Mouse (Mus musculus) embryonic fibroblast, embryonic 13.5 days (primary cell): ENCODE measurements around the gene Smg9. TPM values are rescaled to one million over a fixed set of nuclear protein-coding genes. Genes with fewer than 3 reads are reported as not detected.

Experiments
- H3K27ac ChIP-seq: 2 replicates; pipeline ENCODE4 v1.5.1; 2012; ENCODE audit warnings: low read length, control low read depth, inconsistent platforms; ENCODE audit not compliant: insufficient read depth
- H3K4me1 ChIP-seq: 2 replicates; pipeline ENCODE4 v1.6.1; 2011; ENCODE audit warnings: low read length; ENCODE audit not compliant: control insufficient read depth, insufficient read depth
- H3K4me3 ChIP-seq: 2 replicates; pipeline ENCODE4 v1.5.1; 2011; ENCODE audit warnings: mild to moderate bottlenecking, control low read depth, low read length; ENCODE audit not compliant: insufficient read depth
- CTCF ChIP-seq: IDR thresholded peaks from 2 replicates; pipeline ENCODE4 v1.5.1; 2011; ENCODE audit warnings: mild to moderate bottlenecking, control low read depth, low read length, moderate library complexity, borderline replicate concordance; ENCODE audit not compliant: insufficient read depth
- POLR2A ChIP-seq: IDR thresholded peaks from 2 replicates; pipeline ENCODE4 v1.6.1; 2011; ENCODE audit warnings: low read depth, mild to moderate bottlenecking, control low read depth, low read length, moderate library complexity
- polyA plus RNA-seq: library from polyadenylated mRNA; stranded (reverse); fragments of >200 nt; gene quantifications from 2 replicates; pipeline ENCODE4 v1.2.4, GENCODE M21; 2011; ENCODE audit warnings: low read depth; ENCODE audit not compliant: missing spikeins, insufficient read length

The Smg9 gene
- polyA plus RNA-seq, 1 experiment, result 18.1 TPM

- Histone ChIP-seq H3K4me3 (no peak overlapping the region), H3K4me1 (0 out of 2 replicates have a peak, but pooled peaks cover 1% of the 10 kb centered on the region), H3K27ac (no peak overlapping the region)
- no peak for TF ChIP-seq POLR2A
- no peak for TF ChIP-seq CTCF
Measured at GRCm38 (mm10) chr7:24405649-24406048, 6.2 kb downstream of the Smg9 start.

DNA sequence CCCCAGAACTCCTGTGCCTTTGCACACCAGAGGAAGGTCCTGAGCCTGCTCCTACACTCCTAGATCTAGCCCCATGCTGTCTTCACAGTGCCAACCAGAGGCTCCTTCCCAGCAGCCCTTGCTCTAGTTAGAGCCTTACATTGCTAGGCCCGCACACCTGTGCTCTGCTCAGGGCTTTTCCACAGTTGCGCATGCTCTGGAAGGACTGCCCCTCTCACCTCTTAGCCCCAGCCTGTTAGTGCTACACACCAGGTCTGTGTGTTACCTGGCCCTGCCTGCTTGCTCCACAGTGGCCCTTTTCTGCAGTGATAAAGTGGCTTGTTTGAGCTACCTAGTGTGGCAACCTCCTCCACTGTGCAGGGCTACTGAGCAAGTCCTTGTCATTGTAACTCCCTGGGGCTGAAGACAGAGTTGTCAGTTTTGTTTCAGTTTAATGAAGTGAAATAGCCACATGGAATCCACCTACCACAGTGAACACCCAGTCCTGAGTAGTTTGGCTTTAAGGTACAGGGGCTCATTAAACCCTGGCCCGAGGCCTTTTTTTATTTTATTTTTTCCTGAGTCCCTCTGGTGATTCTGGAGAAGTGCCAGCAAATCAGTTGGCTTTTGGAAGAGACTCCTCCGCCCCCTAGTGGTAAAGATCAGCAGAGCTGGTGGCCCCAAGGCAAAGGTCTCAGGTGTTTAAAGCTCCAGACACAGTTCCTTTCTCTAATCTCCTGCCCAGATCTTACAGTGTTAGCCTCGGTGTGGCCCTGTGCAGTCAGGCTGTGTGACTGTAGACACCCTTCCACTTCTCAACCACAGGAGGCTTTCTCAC, 7.3 kb downstream of the Smg9 start:
- H3K27ac ChIP-seq, result no peak overlapping the region
- no peaks in the 10 kb centered on the region for H3K4me1 ChIP-seq
- no peak overlapping the region for H3K4me3 ChIP-seq
- TF ChIP-seq CTCF (no peak), POLR2A (no peak)

- TF ChIP-seq POLR2A (no peak), CTCF (no peak)
- H3K4me1 ChIP-seq, result no peaks in the 10 kb centered on the region
- no peak overlapping the region for H3K27ac ChIP-seq
- H3K4me3 ChIP-seq, result no peak overlapping the region
Measured at GRCm38 (mm10) chr7:24408186-24408585, 8.8 kb downstream of the Smg9 start.

DNA sequence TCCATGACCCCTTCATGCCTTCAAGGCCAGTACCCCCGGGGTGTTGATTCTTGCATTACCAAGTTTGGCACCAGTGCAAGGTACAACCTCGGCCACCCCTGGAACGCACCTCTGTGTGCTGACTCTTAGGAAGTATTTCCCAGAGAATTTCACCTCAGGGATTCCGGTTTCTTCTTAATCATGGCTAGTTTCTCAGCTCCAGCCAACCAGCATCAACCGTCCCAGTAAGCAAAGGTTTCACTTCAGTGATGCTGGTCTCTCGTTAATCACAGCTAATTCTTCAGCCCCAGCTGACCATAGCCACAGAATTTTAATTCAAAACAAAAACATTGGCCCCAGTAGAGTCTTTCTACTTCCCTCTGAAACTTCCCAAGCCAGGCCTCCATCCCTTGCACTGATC, 10.7 kb downstream of the Smg9 start:
- Histone ChIP-seq H3K4me3 (no peak overlapping the region), H3K27ac (no peak overlapping the region), H3K4me1 (no peaks in the 10 kb centered on the region)
- no peak for TF ChIP-seq POLR2A
- no peak for TF ChIP-seq CTCF

DNA sequence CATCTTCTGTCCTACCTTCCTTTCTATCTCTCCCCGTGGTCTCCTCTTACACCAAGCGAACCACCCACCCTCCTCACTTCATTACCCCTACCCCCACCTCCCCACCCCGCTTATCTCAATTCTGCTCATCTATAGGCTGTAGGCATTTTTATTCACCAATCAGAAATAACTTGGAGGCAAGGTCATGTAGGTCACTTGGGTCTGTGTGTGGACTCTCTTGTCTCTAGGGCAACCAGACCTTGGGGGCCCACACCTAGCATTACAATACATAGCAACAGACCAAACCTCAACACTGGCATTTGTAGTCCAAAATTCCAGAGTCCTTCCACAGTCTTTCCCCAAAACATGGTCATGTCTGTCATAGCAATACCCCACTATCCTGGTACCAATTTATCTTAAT, 11.4 kb downstream of the Smg9 start:
- TF ChIP-seq POLR2A, result no peak
- TF ChIP-seq CTCF, result no peak

DNA sequence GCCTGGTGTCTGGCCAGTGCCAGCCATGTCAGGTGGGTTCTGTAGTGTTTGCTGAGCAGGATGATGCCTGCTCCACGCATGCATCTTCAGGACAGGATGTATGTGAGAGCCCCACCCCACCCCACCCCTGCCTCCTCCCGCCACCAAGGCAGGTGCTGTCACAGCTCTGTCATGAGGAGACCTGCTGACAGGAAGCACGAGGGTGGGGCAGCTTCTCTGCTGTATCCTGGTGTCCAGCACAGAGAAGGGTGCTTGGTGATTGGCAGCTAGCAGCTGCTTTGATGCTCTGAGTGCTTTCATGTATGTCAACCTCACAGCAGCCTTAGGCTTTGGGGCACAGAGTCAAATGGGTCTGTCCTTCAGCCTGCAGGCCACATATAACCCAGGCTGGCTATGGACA, 14.2 kb downstream of the Smg9 start:
- no peaks in the 10 kb centered on the region for H3K4me1 ChIP-seq
- H3K27ac ChIP-seq, result no peak overlapping the region
- H3K4me3 ChIP-seq, result no peak overlapping the region
- TF ChIP-seq CTCF (no peak), POLR2A (no peak)

More for the DNA sequence above, 11.4 kb downstream of the Smg9 start:
- no peaks in the 10 kb centered on the region for H3K4me1 ChIP-seq
- H3K4me3 ChIP-seq, result no peak overlapping the region
- no peak overlapping the region for H3K27ac ChIP-seq

DNA sequence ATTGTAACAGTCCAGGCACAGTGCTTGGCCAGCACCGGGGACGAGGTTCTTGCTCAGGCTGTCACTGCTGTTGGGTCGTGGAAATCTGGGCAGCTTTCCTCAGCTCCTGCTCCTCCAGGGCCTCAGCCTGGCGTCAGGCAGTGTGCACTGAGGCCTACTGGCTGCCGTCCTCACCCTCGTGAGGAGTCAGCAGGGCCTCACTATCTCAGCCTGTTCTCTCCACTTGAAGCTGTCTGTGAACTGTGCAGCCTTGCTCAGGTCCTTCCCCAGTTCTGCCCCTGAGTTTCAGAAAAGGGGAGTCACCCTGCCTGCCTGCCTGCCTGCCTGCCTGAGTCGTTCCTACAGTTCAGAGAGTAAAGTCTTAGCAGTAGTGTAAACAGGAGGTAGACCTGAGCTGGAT, 15.8 kb downstream of the Smg9 start:
- TF ChIP-seq POLR2A (no peak), CTCF (no peak)
- no peaks in the 10 kb centered on the region for H3K4me1 ChIP-seq
- no peak overlapping the region for H3K27ac ChIP-seq
- no peak overlapping the region for H3K4me3 ChIP-seq

DNA sequence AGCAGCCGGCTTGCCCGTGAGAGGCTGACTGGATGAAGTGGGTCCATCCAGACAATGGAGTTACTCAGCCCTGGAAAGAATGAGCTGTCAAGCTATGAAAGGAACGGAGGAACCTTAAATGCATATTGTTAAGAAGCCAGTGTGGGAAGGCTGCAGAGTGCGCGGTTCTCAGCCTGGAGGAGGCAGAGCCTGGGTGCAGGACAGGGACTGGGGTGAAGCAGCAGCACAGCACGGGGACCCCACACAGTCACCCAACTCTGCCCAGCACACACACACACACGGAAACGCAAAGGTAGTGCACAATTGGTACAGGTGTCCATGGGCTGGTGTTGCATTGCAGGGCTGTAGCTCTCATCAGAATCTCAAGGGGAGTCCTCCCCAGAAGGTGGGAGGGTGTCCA, 20.2 kb downstream of the Smg9 start:
- no peak overlapping the region for H3K27ac ChIP-seq
- no peaks in the 10 kb centered on the region for H3K4me1 ChIP-seq
- TF ChIP-seq CTCF, result no peak
- TF ChIP-seq POLR2A, result no peak
- H3K4me3 ChIP-seq, result no peak overlapping the region

- no peaks in the 10 kb centered on the region for H3K4me1 ChIP-seq
- TF ChIP-seq CTCF, result no peak
- no peak for TF ChIP-seq POLR2A
- no peak overlapping the region for H3K27ac ChIP-seq
- H3K4me3 ChIP-seq, result no peak overlapping the region
Measured at GRCm38 (mm10) chr7:24421648-24422047, 22.2 kb downstream of the Smg9 start.

DNA sequence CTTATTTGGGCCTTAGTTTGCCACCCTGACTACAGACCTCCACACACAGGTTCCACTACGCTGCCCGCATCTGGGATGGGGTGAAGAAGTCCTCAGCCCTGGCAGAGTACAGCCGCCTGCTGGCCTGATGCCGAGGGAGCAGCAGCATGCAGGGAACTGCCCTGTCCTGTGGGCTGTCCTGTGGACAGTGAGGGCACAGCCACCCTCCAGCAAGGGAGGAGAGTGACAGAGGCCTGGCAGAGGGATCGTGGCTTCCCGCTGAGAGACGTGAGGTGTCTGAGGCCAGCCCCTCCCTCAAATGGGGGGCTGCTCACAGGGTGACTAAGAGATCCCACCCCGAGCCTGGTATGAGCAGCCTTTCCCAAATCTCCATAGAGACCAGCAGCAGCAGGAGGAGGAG, 22.8 kb downstream of the Smg9 start:
- TF ChIP-seq CTCF (no peak), POLR2A (no peak)
- H3K27ac ChIP-seq, result no peak overlapping the region
- no peak overlapping the region for H3K4me3 ChIP-seq
- no peaks in the 10 kb centered on the region for H3K4me1 ChIP-seq
